Mouse (Mus musculus) MEL (cell line): ENCODE results near the gene Gpbar1. TPM values are rescaled to one million over a fixed set of nuclear protein-coding genes. Genes with fewer than 3 reads are reported as not detected.

Source experiments
- DNase-seq: peaks from one replicate; pipeline ENCODE4 v3.0.0; 2011; ENCODE audit warnings: low read depth, low spot score
- H3K27ac ChIP-seq: 2 replicates; pipeline ENCODE4 v1.5.1; 2012; ENCODE audit warnings: low read depth, mild to moderate bottlenecking, control low read depth, low read length, moderate library complexity; ENCODE audit not compliant: control insufficient read depth
- H3K27me3 ChIP-seq, 2 experiments: fragments of 150-350 bp in 1 of 2; sonication (generic) in 1 of 2; 2 replicates each; pipeline ENCODE4 v1.6.1; 2012; ENCODE audit warnings: low read length in 2 of 2, mild to moderate bottlenecking in 2 of 2, improper control_type of control experiment in 1 of 2, moderate library complexity in 1 of 2; ENCODE audit not compliant: insufficient read depth in 2 of 2, control insufficient read depth in 1 of 2
- H3K36me3 ChIP-seq, 2 experiments: 2 replicates each; pipeline ENCODE4 v1.6.1; 2012 to 2014; ENCODE audit warnings: low read length in 2 of 2, improper control_type of control experiment in 1 of 2, inconsistent platforms in 1 of 2, mild to moderate bottlenecking in 1 of 2; ENCODE audit not compliant: insufficient read depth in 2 of 2, control insufficient read depth in 1 of 2
- H3K4me1 ChIP-seq, 2 experiments: fragments of 150-350 bp in 1 of 2; sonication (generic) in 1 of 2; 2 replicates each; pipeline ENCODE4 v1.6.1; 2012; ENCODE audit warnings: low read length in 2 of 2, improper control_type of control experiment in 1 of 2, mild to moderate bottlenecking in 1 of 2; ENCODE audit not compliant: insufficient read depth in 2 of 2, control insufficient read depth in 1 of 2
- H3K4me3 ChIP-seq, 2 experiments: fragments of 150-350 bp in 1 of 2; sonication (generic) in 1 of 2; 2 replicates each; pipeline ENCODE4 v1.5.1; 2012; ENCODE audit warnings: low read depth in 2 of 2, low read length in 2 of 2, mild to moderate bottlenecking in 2 of 2, moderate library complexity in 2 of 2, control low read depth in 1 of 2, improper control_type of control experiment in 1 of 2; ENCODE audit not compliant: control insufficient read depth in 1 of 2, insufficient read depth in 1 of 2
- H3K79me2 ChIP-seq: 2 replicates; pipeline ENCODE4 v1.6.1; 2012; ENCODE audit warnings: mild to moderate bottlenecking, low read length, moderate library complexity; ENCODE audit not compliant: control insufficient read depth, poor library complexity, insufficient read depth
- H3K9ac ChIP-seq: 2 replicates; pipeline ENCODE4 v1.6.1; 2012; ENCODE audit warnings: low read depth, mild to moderate bottlenecking, control low read depth, low read length, moderate library complexity; ENCODE audit not compliant: control insufficient read depth, poor library complexity, severe bottlenecking
- H3K9me3 ChIP-seq: fragments of 150-350 bp; sonication (generic); replicated peaks from 2 replicates; pipeline ENCODE4 v1.6.1; 2012; ENCODE audit warnings: mild to moderate bottlenecking, low read length, improper control_type of control experiment, moderate library complexity; ENCODE audit not compliant: insufficient read depth
- CHD2 ChIP-seq: IDR thresholded peaks from 2 replicates; pipeline ENCODE4 v1.6.1; 2011; ENCODE audit warnings: low read length, improper control_type of control experiment
- CTCF ChIP-seq, 3 experiments: IDR thresholded peaks in 2 of 3; conservative IDR thresholded peaks in 1 of 3; 2 replicates each; pipeline ENCODE4 v1.5.1; 2011 to 2012; ENCODE audit warnings: low read length in 3 of 3, low read depth in 2 of 3, mild to moderate bottlenecking in 2 of 3, improper control_type of control experiment in 1 of 3, inconsistent platforms in 1 of 3, mixed read lengths in 1 of 3, moderate library complexity in 1 of 3; ENCODE audit not compliant: control insufficient read depth in 1 of 3, insufficient read depth in 1 of 3, poor library complexity in 1 of 3, severe bottlenecking in 1 of 3
- ELF1 ChIP-seq: IDR thresholded peaks from 2 replicates; pipeline ENCODE4 v1.6.1; 2014; ENCODE audit warnings: low read depth, mild to moderate bottlenecking, inconsistent platforms, low read length, improper control_type of control experiment, moderate library complexity
- ETS1 ChIP-seq: IDR thresholded peaks from 2 replicates; pipeline ENCODE4 v1.6.1; 2012; ENCODE audit warnings: low read depth, mild to moderate bottlenecking, inconsistent platforms, low read length, improper control_type of control experiment, moderate library complexity
- GATA1 ChIP-seq: IDR thresholded peaks from 2 replicates; pipeline ENCODE4 v1.6.1; 2011; ENCODE audit warnings: low read depth, low read length, improper control_type of control experiment
- HCFC1 ChIP-seq: IDR thresholded peaks from 2 replicates; pipeline ENCODE4 v1.6.1; 2012; ENCODE audit warnings: low read depth, mild to moderate bottlenecking, inconsistent platforms, low read length, improper control_type of control experiment, moderate library complexity
- JUND ChIP-seq: IDR thresholded peaks from 2 replicates; pipeline ENCODE4 v1.6.1; 2011; ENCODE audit warnings: low read depth, mild to moderate bottlenecking, improper control_type of control experiment, low read length
- MAFK ChIP-seq: IDR thresholded peaks from 2 replicates; pipeline ENCODE4 v1.6.1; 2011; ENCODE audit warnings: low read depth, mild to moderate bottlenecking, low read length, improper control_type of control experiment, borderline replicate concordance
- MAX ChIP-seq: IDR thresholded peaks from 2 replicates; pipeline ENCODE4 v1.6.1; 2011; ENCODE audit warnings: low read length, improper control_type of control experiment
- MAZ ChIP-seq: IDR thresholded peaks from 2 replicates; pipeline ENCODE4 v1.6.1; 2012; ENCODE audit warnings: low read depth, mild to moderate bottlenecking, inconsistent platforms, low read length, improper control_type of control experiment
- MEF2A ChIP-seq: IDR thresholded peaks from 2 replicates; pipeline ENCODE4 v1.6.1; 2014; ENCODE audit warnings: low read depth, mild to moderate bottlenecking, inconsistent platforms, low read length, improper control_type of control experiment; ENCODE audit not compliant: poor library complexity, insufficient replicate concordance, severe bottlenecking; ENCODE audit errors: extremely low read depth
- MXI1 ChIP-seq: IDR thresholded peaks from 2 replicates; pipeline ENCODE4 v1.6.1; 2011; ENCODE audit warnings: mild to moderate bottlenecking, low read depth, low read length, improper control_type of control experiment
- MYB ChIP-seq: IDR thresholded peaks from 2 replicates; pipeline ENCODE4 v1.6.1; 2011; ENCODE audit warnings: mild to moderate bottlenecking, low read depth, low read length, improper control_type of control experiment
- MYC ChIP-seq: IDR thresholded peaks from 2 replicates; pipeline ENCODE4 v1.6.1; 2011; ENCODE audit warnings: low read depth, mild to moderate bottlenecking, low read length, improper control_type of control experiment, moderate library complexity
- NRF1 ChIP-seq: IDR thresholded peaks from 2 replicates; pipeline ENCODE4 v1.6.1; 2014; ENCODE audit warnings: low read depth, mild to moderate bottlenecking, inconsistent platforms, low read length, improper control_type of control experiment, moderate library complexity; ENCODE audit not compliant: poor library complexity, insufficient read depth, severe bottlenecking
- POLR2A ChIP-seq, 2 experiments: IDR thresholded peaks; 2 replicates each; pipeline ENCODE4 v1.6.1; 2011 to 2012; ENCODE audit warnings: low read length in 2 of 2, mild to moderate bottlenecking in 2 of 2, control low read depth in 1 of 2, improper control_type of control experiment in 1 of 2, low read depth in 1 of 2, moderate library complexity in 1 of 2; ENCODE audit not compliant: control insufficient read depth in 1 of 2, insufficient read depth in 1 of 2, poor library complexity in 1 of 2
- RAD21 ChIP-seq: IDR thresholded peaks from 2 replicates; pipeline ENCODE4 v1.6.1; 2011; ENCODE audit warnings: mild to moderate bottlenecking, low read depth, low read length, improper control_type of control experiment
- TBP ChIP-seq: IDR thresholded peaks from 2 replicates; pipeline ENCODE4 v1.8.0; 2011; ENCODE audit warnings: low read depth, low read length, improper control_type of control experiment
- TCF12 ChIP-seq: IDR thresholded peaks from 2 replicates; pipeline ENCODE4 v1.6.1; 2014; ENCODE audit warnings: low read depth, mild to moderate bottlenecking, inconsistent platforms, low read length, improper control_type of control experiment, moderate library complexity
- UBTF ChIP-seq: IDR thresholded peaks from 2 replicates; pipeline ENCODE4 v1.6.1; 2012; ENCODE audit warnings: low read depth, mild to moderate bottlenecking, inconsistent platforms, low read length, improper control_type of control experiment, moderate library complexity, borderline replicate concordance; ENCODE audit not compliant: insufficient read depth
- USF2 ChIP-seq, 2 experiments: IDR thresholded peaks; 2 replicates each; pipeline ENCODE4 v1.6.1; 2011 to 2012; ENCODE audit warnings: improper control_type of control experiment in 2 of 2, low read length in 2 of 2, borderline replicate concordance in 1 of 2, inconsistent platforms in 1 of 2, low read depth in 1 of 2, mild to moderate bottlenecking in 1 of 2; ENCODE audit not compliant: insufficient read depth in 1 of 2
- ZC3H11A ChIP-seq: IDR thresholded peaks from 2 replicates; pipeline ENCODE4 v1.6.1; 2012; ENCODE audit warnings: low read depth, mild to moderate bottlenecking, inconsistent platforms, low read length, improper control_type of control experiment
- ZKSCAN1 ChIP-seq: IDR thresholded peaks from 2 replicates; pipeline ENCODE4 v1.6.1; 2012; ENCODE audit warnings: low read depth, mild to moderate bottlenecking, inconsistent platforms, low read length, improper control_type of control experiment, moderate library complexity
- ZMIZ1 ChIP-seq: IDR thresholded peaks from 2 replicates; pipeline ENCODE4 v1.6.1; 2012; ENCODE audit warnings: low read depth, mild to moderate bottlenecking, inconsistent platforms, low read length, improper control_type of control experiment, moderate library complexity
- polyA plus RNA-seq, 2 experiments: library from polyadenylated mRNA; stranded (reverse) in 1 of 2; unstranded in 1 of 2; fragments of >175 nt in 1 of 2; fragments of >200 nt in 1 of 2; gene quantifications; 2 replicates each; pipeline versions ENCODE4 v1.2.1 to v1.2.4; 2012; ENCODE audit warnings: low replicate concordance in 2 of 2, low read depth in 1 of 2; ENCODE audit not compliant: insufficient read length in 2 of 2, insufficient read depth in 1 of 2, missing spikeins in 1 of 2
- total RNA-seq: library from RNA; depleted of rRNA; stranded (reverse); fragments of 300-350 nt; gene quantifications from 2 replicates; pipeline ENCODE4 v1.2.3, GENCODE M21; 2012

Gpbar1 gene
- total and polyA plus RNA-seq, 3 experiments: not detected

DNA sequence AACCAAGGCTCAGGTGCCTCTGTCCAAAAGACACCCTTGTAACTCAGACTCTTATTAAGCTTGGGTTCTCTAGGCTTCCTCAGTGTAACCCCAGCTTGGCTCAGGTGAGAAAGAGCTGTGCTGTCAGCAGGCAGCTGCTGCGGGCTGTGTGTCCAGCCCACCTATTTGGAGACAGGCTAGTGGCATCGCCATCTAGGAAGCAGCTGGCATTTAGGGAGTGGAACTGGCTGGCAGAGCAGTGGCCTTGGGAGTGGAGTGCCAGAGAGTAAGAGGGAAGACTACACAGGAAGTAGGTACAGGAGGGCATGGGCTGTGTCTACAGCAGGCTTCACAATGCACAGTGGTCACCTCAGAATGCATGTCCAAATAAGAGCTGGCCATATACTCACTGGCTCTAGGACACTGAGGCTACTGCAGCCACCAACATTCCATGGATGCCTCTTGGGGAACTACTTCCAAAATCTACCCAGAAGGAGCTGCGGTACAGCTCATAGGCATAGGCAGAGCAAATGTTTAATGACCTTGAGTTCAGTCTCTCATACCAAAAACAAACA, 15.8 kb downstream of the Gpbar1 start:
- Histone ChIP-seq H3K4me1 (peaks cover 12 to 22% of the 10 kb centered on the region in 2 experiments), H3K36me3 (peaks cover 0 to 10% of the 10 kb centered on the region in 2 experiments), H3K27me3 (no peaks in the 10 kb centered on the region), H3K9ac (no peak overlapping the region), H3K27ac (no peak overlapping the region), H3K79me2 (peaks cover 4% of the 10 kb centered on the region), H3K4me3 (no peak overlapping the region), H3K9me3 (no peaks in the 10 kb centered on the region)
- DNase-seq: no peak
- TF ChIP-seq ELF1 (no peak), NRF1 (no peak), CHD2 (no peak), MAFK (no peak), ZMIZ1 (no peak), MXI1 (no peak), UBTF (no peak), MYC (no peak), MAX (no peak), RAD21 (no peak), TCF12 (no peak), ZC3H11A (no peak), CTCF (IDR thresholded peaks at IDR 0.05 in 2 of 3, conservative IDR thresholded peaks at IDR 0.05 in 1 of 3; ENCODE audit: control insufficient read depth in 1 of 3, insufficient read depth in 1 of 3, low read depth in 2 of 3, low read length in 3 of 3, poor library complexity in 1 of 3, severe bottlenecking in 1 of 3) (no peak), ETS1 (no peak), ZKSCAN1 (no peak), HCFC1 (no peak), USF2 (IDR thresholded peaks at IDR 0.05; ENCODE audit: borderline replicate concordance in 1 of 2, insufficient read depth in 1 of 2, low read depth in 1 of 2, low read length in 2 of 2) (no peak), MAZ (no peak)

DNA sequence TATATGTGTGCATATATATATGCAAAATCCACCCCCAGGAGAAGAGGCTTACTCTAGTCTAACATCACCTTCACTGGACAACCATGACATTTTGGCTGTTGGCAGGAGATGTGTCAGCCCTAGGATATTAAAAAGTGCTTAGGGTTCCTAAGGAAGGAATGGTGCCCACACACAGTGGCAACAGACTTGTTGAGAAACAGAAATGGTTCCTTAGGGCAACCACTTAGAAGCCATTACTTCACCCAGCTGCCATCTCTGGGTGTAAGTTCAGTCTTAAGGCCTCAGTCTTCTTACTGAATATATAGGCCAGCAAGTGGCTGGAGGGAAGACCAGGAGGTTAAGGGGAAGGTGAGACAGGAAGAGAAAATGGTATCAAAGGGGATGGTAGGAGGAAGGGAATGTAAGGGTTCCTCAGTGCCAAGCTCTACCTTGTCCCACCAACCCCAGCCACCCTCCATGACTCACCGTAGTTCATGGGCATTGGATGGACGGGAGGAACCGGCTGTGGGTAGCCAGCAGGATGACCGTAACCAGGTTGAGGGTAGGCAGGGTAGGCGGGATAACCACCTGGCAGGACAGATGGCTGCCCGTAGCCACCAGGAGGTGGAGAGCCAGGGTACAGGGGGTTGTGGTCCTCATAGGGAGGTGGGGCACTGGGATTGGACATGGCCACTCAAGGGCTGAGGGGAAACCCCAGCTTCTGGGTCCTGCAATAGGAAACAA, 16.5 kb downstream of the Gpbar1 start:
- Histone ChIP-seq H3K9me3 (no peaks in the 10 kb centered on the region), H3K27me3 (no peaks in the 10 kb centered on the region), H3K4me1 (peaks cover 13 to 28% of the 10 kb centered on the region in 2 experiments), H3K27ac (peak overlapping the region; percentile 54), H3K9ac (no peak overlapping the region)
- no peak for DNase-seq
- TF ChIP-seq JUND (no peak), NRF1 (no peak), MYB (no peak), POLR2A (IDR thresholded peaks at IDR 0.05; ENCODE audit: control insufficient read depth in 1 of 2, insufficient read depth in 1 of 2, low read depth in 1 of 2, low read length in 2 of 2, poor library complexity in 1 of 2) (no peak), ZC3H11A (no peak), CHD2 (no peak), ZMIZ1 (no peak), TBP (no peak), MEF2A (no peak), GATA1 (no peak), ZKSCAN1 (no peak), ETS1 (no peak)
- TF ChIP-seq, all 39 proteins: peak for 0
- peaks cover 0 to 16% of the 10 kb centered on the region in 2 experiments for H3K36me3 ChIP-seq
- peaks cover 4% of the 10 kb centered on the region for H3K79me2 ChIP-seq
- no peak overlapping the region for H3K4me3 ChIP-seq
